Mouse (Mus musculus) forebrain, postnatal 0 days (tissue): Measurements from ENCODE around the gene Fbxo10. TPM values are rescaled to one million over a fixed set of nuclear protein-coding genes. Genes with fewer than 3 reads are reported as not detected.
"Not testable (repeated sequence)": the region's sequence is repeated elsewhere in the genome, so short reads cannot be mapped to it uniquely, and the experiment has no call there.

Source experiments
- ATAC-seq: fragments of 200-750 bp; cut with Nextera tagmentation; 2 replicates; pipeline ENCODE4 v1.8.0; 2017; ENCODE audit warnings: mild to moderate bottlenecking, moderate library complexity
- DNase-seq: peaks from one replicate; pipeline ENCODE4 v3.0.0-alpha.2; 2015
- H3K27ac ChIP-seq: fragments of 300-500 bp; sonication (generic); 2 replicates; pipeline ENCODE4 v1.5.1; 2014; ENCODE audit warnings: low read depth, mild to moderate bottlenecking, antibody characterized with exemption, low read length, moderate library complexity, mixed read lengths
- H3K27me3 ChIP-seq: fragments of 300-500 bp; sonication (generic); 2 replicates; pipeline ENCODE4 v1.6.1; 2014; ENCODE audit warnings: mild to moderate bottlenecking, low read length, mixed read lengths; ENCODE audit not compliant: insufficient read depth
- H3K36me3 ChIP-seq: fragments of 300-500 bp; sonication (generic); 2 replicates; pipeline ENCODE4 v1.6.1; 2014; ENCODE audit warnings: mild to moderate bottlenecking, moderate library complexity; ENCODE audit not compliant: insufficient read depth
- H3K4me1 ChIP-seq: fragments of 300-500 bp; sonication (generic); 2 replicates; pipeline ENCODE4 v1.6.1; 2014; ENCODE audit warnings: antibody characterized with exemption; ENCODE audit not compliant: insufficient read depth
- H3K4me2 ChIP-seq: fragments of 300-500 bp; sonication (generic); 2 replicates; pipeline ENCODE4 v1.6.1; 2014; ENCODE audit warnings: low read depth, mild to moderate bottlenecking, moderate library complexity
- H3K4me3 ChIP-seq: fragments of 300-500 bp; sonication (generic); 2 replicates; pipeline ENCODE4 v1.5.1; 2014; ENCODE audit warnings: low read depth, low read length, mixed read lengths
- H3K9ac ChIP-seq: fragments of 300-500 bp; sonication (generic); 2 replicates; pipeline ENCODE4 v1.6.1; 2014; ENCODE audit warnings: mild to moderate bottlenecking
- H3K9me3 ChIP-seq: fragments of 300-500 bp; sonication (generic); 2 replicates; pipeline ENCODE4 v1.6.1; 2016; ENCODE audit warnings: low read length
- CTCF ChIP-seq: sonication (generic); IDR thresholded peaks from 2 replicates; pipeline ENCODE4 v1.5.1; 2016; ENCODE audit warnings: antibody characterized with exemption, control low read depth, low read depth
- WGBS: fragments of 180-500 bp; shearing (Covaris S2); extraction: QIAGEN DNeasy Blood & Tissue Kit; methylation state at CpG from one replicate; pipeline ENCODE4 v1.1.7; 2014; 5-methylcytosine and 5-hydroxymethylcytosine counted together
- polyA plus RNA-seq: library from polyadenylated mRNA; unstranded; fragments of >200 nt; fragmentation: Nextera tagmentation; extraction: Ambion mirVana; gene quantifications from 2 replicates; pipeline ENCODE4 v1.2.1, GENCODE M21; 2015
- total RNA-seq: library from RNA; depleted of rRNA; stranded (reverse); fragments of >200 nt; gene quantifications from 2 replicates; pipeline ENCODE4 v1.2.3, GENCODE M21; 2014; rRNA removed

Gene Fbxo10
- total and polyA plus RNA-seq, 2 experiments from 2014 or later: 13.5 to 28.8 TPM

DNA sequence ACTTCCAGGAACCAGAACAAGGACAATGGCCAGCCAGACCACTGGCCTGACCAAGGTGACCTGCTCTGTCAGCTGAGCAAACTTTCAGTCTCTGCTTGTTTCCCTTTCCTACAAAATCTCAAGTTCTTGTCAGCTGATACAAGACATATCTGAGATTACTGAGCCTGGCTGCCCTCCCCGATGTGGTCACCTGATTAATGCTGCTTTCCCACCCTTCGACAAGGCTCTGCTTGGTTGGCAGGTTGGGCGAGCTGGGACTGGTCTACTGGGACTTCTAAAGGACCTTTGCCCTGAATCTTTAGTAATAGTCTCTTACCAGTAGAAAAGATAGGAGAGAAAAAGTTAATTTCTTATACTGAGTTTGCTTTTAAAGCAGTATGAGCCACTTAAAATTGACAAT lies 79.0 kb downstream of the Fbxo10 start:
- ATAC-seq (no peak), DNase-seq (no peak)
- Histone ChIP-seq H3K27me3 (no peaks in the 10 kb centered on the region), H3K36me3 (no peaks in the 10 kb centered on the region; the same call in 1 of the 2 replicates), H3K9me3 (no peaks in the 10 kb centered on the region), H3K4me2 (no peak overlapping the region), H3K4me1 (no peaks in the 10 kb centered on the region; the same call in 1 of the 2 replicates), H3K27ac (no peak overlapping the region), H3K9ac (no peak overlapping the region), H3K4me3 (no peak overlapping the region)
- no peak for TF ChIP-seq CTCF
- 92% methylated on average over 3 of the region's 3 CpGs for WGBS

GRCm38 (mm10) chr4:45000001-45000400 lies 84.4 kb downstream of the Fbxo10 start:
- ATAC-seq: no peak
- peaks cover 2% of the 10 kb centered on the region; the same call in 1 of the 2 replicates for H3K36me3 ChIP-seq
- no peak for TF ChIP-seq CTCF
- H3K4me2 ChIP-seq: no peak overlapping the region
- 93% methylated on average over 6 of the region's 6 CpGs for WGBS
- H3K9ac ChIP-seq: no peak overlapping the region
- no peak overlapping the region for H3K4me3 ChIP-seq
- H3K27me3 ChIP-seq: no peaks in the 10 kb centered on the region
- H3K4me1 ChIP-seq: no peaks in the 10 kb centered on the region
- DNase-seq: no peak
- no peaks in the 10 kb centered on the region for H3K9me3 ChIP-seq
- H3K27ac ChIP-seq: no peak overlapping the region

DNA sequence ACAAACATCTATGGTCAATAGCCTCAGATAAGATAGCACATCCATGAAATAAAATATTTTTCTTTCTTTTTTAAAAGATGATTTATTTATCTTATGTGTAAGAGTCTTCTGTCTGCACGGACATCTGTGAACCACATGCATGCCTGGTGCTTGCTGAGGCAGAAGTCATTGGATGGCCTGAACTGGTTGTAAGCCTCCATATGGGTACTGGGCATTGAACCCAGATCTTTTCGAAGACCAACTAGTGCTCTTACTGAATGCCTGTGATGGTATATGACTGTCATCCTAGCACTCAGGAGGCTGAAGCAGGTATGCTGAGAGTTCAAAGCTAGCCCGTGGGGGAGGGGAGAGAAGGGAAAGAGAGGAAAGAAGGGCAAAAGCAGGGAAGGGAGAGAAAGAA lies 86.3 kb downstream of the Fbxo10 start:
- H3K4me3 ChIP-seq: no peak overlapping the region
- H3K4me2 ChIP-seq: no peak overlapping the region
- ATAC-seq: no peak
- peaks cover 18% of the 10 kb centered on the region for H3K36me3 ChIP-seq
- no peaks in the 10 kb centered on the region for H3K4me1 ChIP-seq
- no peak overlapping the region for H3K9ac ChIP-seq
- WGBS: 68% methylated on average over 3 of the region's 3 CpGs
- H3K9me3 ChIP-seq: no peaks in the 10 kb centered on the region
- no peaks in the 10 kb centered on the region for H3K27me3 ChIP-seq
- H3K27ac ChIP-seq: no peak overlapping the region
- no peak for DNase-seq
- no peak for TF ChIP-seq CTCF

DNA sequence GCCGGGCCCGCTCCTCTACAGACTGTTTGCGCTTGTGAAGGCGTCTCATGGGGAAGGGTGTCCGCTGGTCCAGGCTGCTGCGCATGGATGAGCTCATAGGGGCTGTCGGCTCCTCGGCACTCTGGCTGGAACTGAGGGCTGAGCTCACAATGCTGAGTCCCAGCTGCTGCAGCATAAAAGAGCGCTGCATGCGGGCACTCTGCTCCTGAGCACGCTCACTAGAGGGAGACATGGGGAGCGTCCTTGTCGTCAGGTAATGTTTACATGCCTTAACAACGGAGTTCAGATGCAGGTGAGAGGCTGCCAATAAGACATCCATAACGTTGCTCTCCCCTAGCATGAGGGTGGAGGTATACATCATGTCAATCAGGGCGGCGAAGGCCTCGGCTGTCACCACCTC lies 89.6 kb downstream of the Fbxo10 start:
- Histone ChIP-seq H3K9me3 (no peaks in the 10 kb centered on the region), H3K36me3 (peaks cover 34% of the 10 kb centered on the region), H3K9ac (no peak overlapping the region), H3K27ac (no peak overlapping the region), H3K4me1 (no peaks in the 10 kb centered on the region), H3K4me2 (no peak overlapping the region), H3K27me3 (no peaks in the 10 kb centered on the region), H3K4me3 (no peak overlapping the region)
- no peak for DNase-seq
- ATAC-seq: no peak
- no peak for TF ChIP-seq CTCF
- WGBS: 85% methylated on average over 18 of the region's 18 CpGs

- no peak overlapping the region for H3K9ac ChIP-seq
- ATAC-seq (no peak), DNase-seq (no peak)
- no peaks in the 10 kb centered on the region for H3K27me3 ChIP-seq
- H3K27ac ChIP-seq: no peak overlapping the region
- H3K4me3 ChIP-seq: no peak overlapping the region
- H3K9me3 ChIP-seq: no peaks in the 10 kb centered on the region
- H3K36me3 ChIP-seq: peaks cover 34% of the 10 kb centered on the region
- WGBS: 94% methylated on average over 9 of the region's 9 CpGs
- no peaks in the 10 kb centered on the region for H3K4me1 ChIP-seq
- no peak overlapping the region for H3K4me2 ChIP-seq
- no peak for TF ChIP-seq CTCF
Observed at GRCm38 (mm10) chr4:44993847-44994246, 90.6 kb downstream of the Fbxo10 start.

- H3K9ac ChIP-seq, ATAC-seq, H3K4me3 ChIP-seq, H3K4me2 ChIP-seq, H3K4me1 ChIP-seq, H3K9me3 ChIP-seq, H3K27ac ChIP-seq, H3K27me3 ChIP-seq, DNase-seq: not testable (repeated sequence)
- 94% methylated on average over 14 of the region's 14 CpGs for WGBS
- H3K36me3 ChIP-seq: peaks cover 34% of the 10 kb centered on the region
Observed at GRCm38 (mm10) chr4:44993179-44993578, 91.2 kb downstream of the Fbxo10 start.

- H3K9ac ChIP-seq, H3K4me3 ChIP-seq, H3K27ac ChIP-seq, H3K4me2 ChIP-seq, H3K9me3 ChIP-seq, DNase-seq, H3K4me1 ChIP-seq, ATAC-seq, H3K27me3 ChIP-seq: not testable (repeated sequence)
- WGBS: 92% methylated on average over 11 of the region's 11 CpGs
- H3K36me3 ChIP-seq: peaks cover 34% of the 10 kb centered on the region
Observed at GRCm38 (mm10) chr4:44992330-44992729, 92.1 kb downstream of the Fbxo10 start.

GRCm38 (mm10) chr4:44990560-44990959 lies 93.8 kb downstream of the Fbxo10 start:
- Histone ChIP-seq H3K27me3 (no peaks in the 10 kb centered on the region), H3K9ac (no peak overlapping the region), H3K4me2 (no peak overlapping the region), H3K4me1 (no peaks in the 10 kb centered on the region), H3K4me3 (no peak overlapping the region), H3K9me3 (no peaks in the 10 kb centered on the region), H3K27ac (no peak overlapping the region), H3K36me3 (peaks cover 34% of the 10 kb centered on the region)
- ATAC-seq: no peak
- no peak for TF ChIP-seq CTCF
- 84% methylated on average over 5 of the region's 5 CpGs for WGBS
- DNase-seq: no peak

Other genes with a start within 250 kb of the Fbxo10 start
- gene Grhpr, start 103.2 kb downstream of the Fbxo10 start, total RNA-seq: 13.5 and 18.2 TPM in 2 replicates
- gene Grhpr, start 103.2 kb downstream of the Fbxo10 start, polyA plus RNA-seq: 22.9 and 25.6 TPM in 2 replicates
- gene Zbtb5, start 72.2 kb downstream of the Fbxo10 start, total RNA-seq: 44.5 and 49.7 TPM in 2 replicates
- gene Zbtb5, start 72.2 kb downstream of the Fbxo10 start, polyA plus RNA-seq: 28.7 and 32.1 TPM in 2 replicates
- gene Polr1e, start 66.0 kb downstream of the Fbxo10 start, total RNA-seq: 13.4 and 16.5 TPM in 2 replicates
- 23.7 and 25.0 TPM in 2 replicates for gene Polr1e, start 66.0 kb downstream of the Fbxo10 start, polyA plus RNA-seq
- gene Tomm5, start 23.5 kb upstream of the Fbxo10 start, total RNA-seq: 114 and 143 TPM in 2 replicates
- gene Tomm5, start 23.5 kb upstream of the Fbxo10 start, polyA plus RNA-seq: 208 and 264 TPM in 2 replicates
- 4.8 and 5.3 TPM in 2 replicates for gene Frmpd1, start 100.3 kb upstream of the Fbxo10 start, total RNA-seq
- 1.6 and 2.7 TPM in 2 replicates for gene Frmpd1, start 100.3 kb upstream of the Fbxo10 start, polyA plus RNA-seq
- gene Trmt10b, start 212.5 kb upstream of the Fbxo10 start, total RNA-seq: 16.6 and 18.3 TPM in 2 replicates
- 16.9 and 23.8 TPM in 2 replicates for gene Trmt10b, start 212.5 kb upstream of the Fbxo10 start, polyA plus RNA-seq